Mouse (Mus musculus): Measurements from ENCODE around the gene Hnrnph3.

GRCm38 (mm10) chr10:62966291-62966690, 57.7 kb downstream of the Hnrnph3 start:
- TF ChIP-seq POLR2A (IDR thresholded peaks at IDR 0.05; ENCODE audit: control insufficient read depth, low read depth, low read length) (no peak), CTCF (IDR thresholded peaks at IDR 0.05; ENCODE audit: control insufficient read depth, insufficient read depth, insufficient replicate concordance, low read depth, low read length) (no peak)
